Mouse (Mus musculus) hindbrain, postnatal 0 days (tissue): Measurements from ENCODE around the gene Nmnat1. TPM values are rescaled to one million over a fixed set of nuclear protein-coding genes. Genes with fewer than 3 reads are reported as not detected.
"Not testable (repeated sequence)": the region's sequence is repeated elsewhere in the genome, so short reads cannot be mapped to it uniquely, and the experiment has no call there.

ENCODE experiments used
- ATAC-seq: fragments of 200-750 bp; cut with Nextera tagmentation; 2 replicates; pipeline ENCODE4 v1.8.0; 2017; ENCODE audit warnings: mild to moderate bottlenecking, moderate TSS enrichment, moderate library complexity
- DNase-seq: peaks from one replicate; pipeline ENCODE4 v3.0.0-alpha.2; 2015; ENCODE audit warnings: low spot score
- H3K27ac ChIP-seq: fragments of 300-500 bp; sonication (generic); 2 replicates; pipeline ENCODE4 v1.5.1; 2014; ENCODE audit warnings: mild to moderate bottlenecking
- H3K27me3 ChIP-seq: fragments of 300-500 bp; sonication (generic); 2 replicates; pipeline ENCODE4 v1.6.1; 2014; ENCODE audit warnings: low read length, mixed read lengths; ENCODE audit not compliant: insufficient read depth
- H3K36me3 ChIP-seq: fragments of 300-500 bp; sonication (generic); 2 replicates; pipeline ENCODE4 v1.6.1; 2014; ENCODE audit warnings: low read length, mixed read lengths; ENCODE audit not compliant: insufficient read depth
- H3K4me1 ChIP-seq: fragments of 300-500 bp; sonication (generic); 2 replicates; pipeline ENCODE4 v1.6.1; 2014; ENCODE audit warnings: antibody characterized with exemption, low read length, mixed read lengths; ENCODE audit not compliant: insufficient read depth
- H3K4me2 ChIP-seq: fragments of 300-500 bp; sonication (generic); 2 replicates; pipeline ENCODE4 v1.6.1; 2014; ENCODE audit warnings: low read depth, mild to moderate bottlenecking, low read length, moderate library complexity, mixed read lengths
- H3K4me3 ChIP-seq: fragments of 300-500 bp; sonication (generic); 2 replicates; pipeline ENCODE4 v1.5.1; 2014; ENCODE audit warnings: low read length
- H3K9ac ChIP-seq: fragments of 300-500 bp; sonication (generic); replicated peaks from 2 replicates; pipeline ENCODE4 v1.6.1; 2014; ENCODE audit warnings: mild to moderate bottlenecking, low read length, moderate library complexity, mixed read lengths
- H3K9me3 ChIP-seq: fragments of 300-500 bp; sonication (generic); 2 replicates; pipeline ENCODE4 v1.6.1; 2016; ENCODE audit warnings: low read length, mixed read lengths
- CTCF ChIP-seq: IDR thresholded peaks from 2 replicates; pipeline ENCODE4 v1.5.1; 2016; ENCODE audit warnings: antibody characterized with exemption, control low read depth, low read depth
- WGBS: fragments of 180-500 bp; shearing (Covaris S2); extraction: QIAGEN DNeasy Blood & Tissue Kit; methylation state at CpG from one replicate; pipeline ENCODE4 v1.1.7; 2014; 5-methylcytosine and 5-hydroxymethylcytosine counted together
- polyA plus RNA-seq: library from polyadenylated mRNA; unstranded; fragments of >200 nt; fragmentation: Nextera tagmentation; extraction: Ambion mirVana; gene quantifications from 2 replicates; pipeline ENCODE4 v1.2.1, GENCODE M21; 2015
- total RNA-seq: library from RNA; depleted of rRNA; stranded (reverse); fragments of >200 nt; gene quantifications from 2 replicates; pipeline ENCODE4 v1.2.3, GENCODE M21; 2014

The Nmnat1 gene
- total and polyA plus RNA-seq, 2 experiments from 2014 or later, result 7.8 to 8.4 TPM

GRCm38 (mm10) chr4:149458526-149458925 is 26.5 kb downstream of the Nmnat1 start:
- 57% methylated on average over 5 of the region's 5 CpGs for WGBS
- H3K9me3 ChIP-seq, result no peaks in the 10 kb centered on the region
- TF ChIP-seq CTCF, result no peak
- H3K4me2 ChIP-seq, result no peak overlapping the region
- H3K27me3 ChIP-seq, result no peaks in the 10 kb centered on the region
- no peaks in the 10 kb centered on the region for H3K4me1 ChIP-seq
- H3K9ac ChIP-seq, result no peak overlapping the region
- no peak for ATAC-seq
- DNase-seq, result no peak
- no peak overlapping the region for H3K27ac ChIP-seq
- H3K4me3 ChIP-seq, result no peak overlapping the region
- no peaks in the 10 kb centered on the region for H3K36me3 ChIP-seq

GRCm38 (mm10) chr4:149457831-149458430 is 27.1 kb downstream of the Nmnat1 start:
- Histone ChIP-seq H3K4me1 (no peaks in the 10 kb centered on the region), H3K9me3 (no peaks in the 10 kb centered on the region), H3K27ac (no peak overlapping the region), H3K4me2 (no peak overlapping the region), H3K4me3 (no peak overlapping the region), H3K9ac (no peak overlapping the region), H3K36me3 (no peaks in the 10 kb centered on the region), H3K27me3 (no peaks in the 10 kb centered on the region)
- no peak for DNase-seq
- no peak for TF ChIP-seq CTCF
- 63% methylated on average over 6 of the region's 6 CpGs for WGBS
- no peak for ATAC-seq

DNA sequence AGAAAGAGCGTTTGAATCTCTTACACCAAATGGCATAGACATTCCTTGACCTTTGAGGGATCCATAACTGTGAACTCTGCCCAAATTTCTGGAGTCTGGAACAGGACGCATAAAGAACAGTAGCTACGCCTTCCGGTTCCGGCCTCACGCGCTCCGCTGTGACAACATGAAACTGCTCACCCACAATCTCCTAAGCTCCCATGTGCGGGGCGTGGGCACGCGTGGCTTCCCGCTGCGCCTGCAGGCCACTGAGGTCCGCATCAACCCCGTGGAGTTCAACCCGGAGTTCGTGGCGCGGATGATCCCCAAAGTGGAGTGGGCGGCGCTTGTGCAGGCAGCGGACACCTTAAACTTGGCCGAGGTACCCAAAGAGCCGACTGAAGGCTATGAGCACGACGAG is 27.8 kb downstream of the Nmnat1 start:
- H3K4me1 ChIP-seq, H3K9ac ChIP-seq, H3K4me3 ChIP-seq, H3K27ac ChIP-seq, H3K27me3 ChIP-seq, H3K9me3 ChIP-seq, ATAC-seq, H3K4me2 ChIP-seq, DNase-seq, H3K36me3 ChIP-seq: not testable (repeated sequence)
- WGBS, result 89% methylated on average over 25 of the region's 27 CpGs

DNA sequence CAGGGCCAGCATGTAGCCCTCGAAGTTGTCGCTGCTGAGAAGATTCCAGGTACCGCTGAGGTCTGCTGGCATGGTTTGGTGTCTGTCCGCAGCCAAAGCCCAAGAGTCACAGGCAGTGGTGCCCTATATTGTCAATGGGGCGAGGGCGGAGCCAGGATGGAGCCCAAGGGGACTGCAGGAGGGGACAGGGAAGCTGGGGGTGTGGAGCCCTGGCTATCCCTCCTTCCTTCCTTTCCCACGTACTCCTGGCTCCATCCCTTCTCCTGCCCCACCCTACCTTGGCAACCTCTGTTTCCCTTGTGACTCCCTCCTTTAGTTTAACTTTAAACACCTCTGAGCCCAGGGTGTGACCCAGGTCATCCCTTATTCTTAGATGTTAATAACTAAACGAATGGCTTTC is 30.1 kb downstream of the Nmnat1 start, which contains the start of gene Rbp7:
Gene Rbp7 (minus strand): TSS at position 100 of the 400 bp plus-strand sequence.
- Histone ChIP-seq H3K36me3 (no peaks in the 10 kb centered on the region), H3K4me3 (no peak within 1 kb of the TSS), H3K27me3 (no peaks in the 10 kb centered on the region), H3K9ac (no peak within 1 kb of the TSS), H3K27ac (no peak within 1 kb of the TSS), H3K4me2 (no peak within 1 kb of the TSS), H3K4me1 (no peaks in the 10 kb centered on the region), H3K9me3 (no peaks in the 10 kb centered on the region)
- DNase-seq (no peak), ATAC-seq (no peak)
- no peak for TF ChIP-seq CTCF
- WGBS, result 54% methylated on average over 8 of the region's 8 CpGs

- Histone ChIP-seq H3K27me3 (no peaks in the 10 kb centered on the region), H3K4me1 (no peaks in the 10 kb centered on the region), H3K9ac (no peak overlapping the region), H3K27ac (no peak overlapping the region), H3K36me3 (no peaks in the 10 kb centered on the region), H3K4me3 (no peak overlapping the region), H3K9me3 (no peaks in the 10 kb centered on the region), H3K4me2 (no peak overlapping the region)
- WGBS, result 74% methylated on average over 17 of the region's 17 CpGs
- DNase-seq, result no peak
- no peak for TF ChIP-seq CTCF
- ATAC-seq, result no peak
Observed at GRCm38 (mm10) chr4:149454263-149454662, 30.7 kb downstream of the Nmnat1 start.

DNA sequence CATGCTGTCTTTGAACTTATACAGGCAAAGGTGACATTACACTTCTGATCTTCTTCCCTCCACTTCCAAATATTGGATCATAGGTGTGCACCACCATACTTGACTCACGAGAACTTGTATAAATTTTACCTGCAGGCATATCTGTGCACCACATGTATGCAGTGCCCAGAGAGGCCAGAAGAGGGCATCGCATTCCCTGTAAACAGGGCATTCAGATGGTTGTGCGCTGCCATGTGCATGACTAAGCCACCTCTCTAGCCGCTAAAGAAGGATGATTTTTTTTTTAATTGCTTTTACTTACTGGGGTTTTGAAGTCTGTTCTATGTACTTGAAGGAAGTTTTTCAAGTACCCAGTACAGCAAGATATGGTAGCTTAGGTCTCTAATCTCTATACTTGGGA is 31.3 kb downstream of the Nmnat1 start:
- H3K4me3 ChIP-seq, result no peak overlapping the region
- H3K36me3 ChIP-seq, result no peaks in the 10 kb centered on the region
- ATAC-seq (no peak), DNase-seq (peak; percentile 32)
- H3K4me2 ChIP-seq, result no peak overlapping the region
- H3K9me3 ChIP-seq, result no peaks in the 10 kb centered on the region
- WGBS, result 85% methylated on average over 4 of the region's 4 CpGs
- peak; percentile 56 for TF ChIP-seq CTCF
- no peak overlapping the region for H3K9ac ChIP-seq
- no peaks in the 10 kb centered on the region for H3K27me3 ChIP-seq
- no peak overlapping the region for H3K27ac ChIP-seq
- H3K4me1 ChIP-seq, result no peaks in the 10 kb centered on the region

DNA sequence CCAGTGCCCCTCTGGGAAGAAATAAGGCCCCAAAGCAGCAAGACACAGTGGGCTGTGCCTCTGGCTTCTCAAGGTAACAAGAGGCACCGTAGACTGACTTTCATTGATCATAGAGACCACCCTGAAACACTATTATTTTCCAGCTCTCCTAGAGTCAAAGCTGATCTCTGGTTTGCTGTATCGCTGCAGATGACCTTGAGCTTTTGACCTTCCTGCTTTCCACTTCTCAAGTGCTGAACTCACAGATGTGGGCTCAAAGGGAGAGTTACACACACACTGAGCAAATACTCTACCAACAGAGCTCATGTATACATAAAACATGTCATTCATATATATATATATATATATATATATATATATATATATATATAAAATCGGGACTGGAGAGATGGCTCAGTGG is 34.4 kb downstream of the Nmnat1 start:
- H3K36me3 ChIP-seq, result no peaks in the 10 kb centered on the region
- no peak overlapping the region for H3K27ac ChIP-seq
- ATAC-seq (no peak), DNase-seq (no peak)
- no peak overlapping the region for H3K4me2 ChIP-seq
- peaks cover 8% of the 10 kb centered on the region; the same call in 1 of the 2 replicates for H3K4me1 ChIP-seq
- TF ChIP-seq CTCF, result no peak
- no peaks in the 10 kb centered on the region for H3K27me3 ChIP-seq
- no peaks in the 10 kb centered on the region for H3K9me3 ChIP-seq
- H3K4me3 ChIP-seq, result no peak overlapping the region
- H3K9ac ChIP-seq, result no peak overlapping the region
- WGBS, result 86% methylated on average over 3 of the region's 3 CpGs
